Mouse (Mus musculus): Measurements from ENCODE around the gene Sh3d19. TPM values are rescaled to one million over a fixed set of nuclear protein-coding genes. Genes with fewer than 3 reads are reported as not detected.
A peak's percentile ranks its signal among the peaks of the same experiment; 100 is the strongest.

The Sh3d19 gene
- polyA plus RNA-seq, 1 experiment: not detected

DNA sequence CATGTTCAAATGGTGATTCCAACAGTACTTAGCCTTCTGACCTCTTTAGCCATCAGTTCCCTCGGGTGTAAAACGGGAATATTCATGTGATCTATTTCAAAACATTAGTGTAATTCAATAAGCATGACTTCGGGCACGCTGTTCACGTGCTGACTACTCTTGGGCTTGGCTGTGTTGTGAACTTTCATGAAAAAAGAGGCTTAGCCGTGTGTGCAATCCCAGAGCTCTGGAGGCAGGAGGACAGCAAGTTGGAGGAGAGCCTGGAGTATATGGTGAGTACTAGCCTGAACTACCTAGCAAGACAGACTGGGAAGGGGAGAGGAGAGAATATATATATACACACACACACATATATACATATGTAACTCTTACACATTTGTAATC, 172.0 kb downstream of the Sh3d19 start:
- peaks cover 6% of the 10 kb centered on the region for H3K4me1 ChIP-seq (ENCODE audit: control insufficient read depth, insufficient read depth, low read length)
- WGBS: 17% methylated on average over 6 of the region's 6 CpGs
- peak overlapping the region; percentile 65 for H3K27ac ChIP-seq (ENCODE audit: insufficient read depth, low read depth, low read length)
- 0 out of 2 replicates have a peak overlapping the region, but pooled peaks have one; percentile 9 for H3K4me3 ChIP-seq (ENCODE audit: insufficient read depth, low read depth, low read length)
- TF ChIP-seq CTCF (IDR thresholded peaks at IDR 0.05; ENCODE audit: insufficient read depth, low read depth, low read length) (no peak), POLR2A (IDR thresholded peaks at IDR 0.05; ENCODE audit: insufficient read depth, low read depth, low read length) (no peak)

DNA sequence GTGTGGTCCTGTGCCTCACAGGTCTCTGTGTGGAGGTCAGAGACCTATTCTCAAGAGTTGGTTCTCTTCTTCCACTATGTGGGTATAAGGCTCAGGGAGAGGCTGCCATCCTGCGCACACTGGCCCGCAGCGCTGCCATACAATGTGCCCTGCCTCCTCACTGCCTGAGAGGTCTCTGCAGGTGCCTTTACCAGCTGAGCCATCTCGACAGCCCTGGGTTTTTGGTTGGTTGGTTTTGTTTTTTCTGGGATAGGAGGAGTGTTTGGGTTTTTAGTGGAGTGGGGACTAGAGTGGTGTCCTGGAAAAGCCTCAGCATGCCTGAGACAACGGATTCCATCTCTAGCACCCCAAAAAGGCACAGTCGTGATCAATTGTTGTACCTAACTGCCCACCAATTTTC, 172.4 kb downstream of the Sh3d19 start:
- H3K4me1 ChIP-seq (ENCODE audit: control insufficient read depth, insufficient read depth, low read length): peaks cover 6% of the 10 kb centered on the region
- no peak overlapping the region for H3K4me3 ChIP-seq (ENCODE audit: insufficient read depth, low read depth, low read length)
- TF ChIP-seq POLR2A (IDR thresholded peaks at IDR 0.05; ENCODE audit: insufficient read depth, low read depth, low read length) (no peak), CTCF (IDR thresholded peaks at IDR 0.05; ENCODE audit: insufficient read depth, low read depth, low read length) (no peak)
- 69% methylated on average over 6 of the region's 6 CpGs for WGBS
- 0 out of 2 replicates have a peak overlapping the region, but pooled peaks have one; percentile 65 for H3K27ac ChIP-seq (ENCODE audit: insufficient read depth, low read depth, low read length)

DNA sequence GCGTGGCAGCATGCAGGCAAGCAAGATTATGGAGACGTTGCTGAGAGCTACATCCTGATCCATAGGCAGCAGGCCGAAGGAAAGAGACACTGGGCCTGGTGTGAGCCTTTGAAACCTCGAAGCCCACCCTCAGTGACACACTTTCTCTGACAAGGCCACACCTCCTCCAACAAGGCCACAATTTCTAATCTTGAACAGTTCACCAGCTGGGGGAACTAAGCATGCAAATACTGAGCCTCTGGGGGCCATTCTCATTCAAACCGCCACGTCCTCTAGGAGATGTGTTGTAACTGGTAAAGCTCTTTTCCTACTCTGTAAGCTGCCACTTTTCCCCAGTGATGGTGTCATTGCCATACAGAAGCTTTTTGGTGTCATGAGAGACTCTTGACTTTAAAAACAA, 178.2 kb downstream of the Sh3d19 start:
- Histone ChIP-seq H3K27ac (ENCODE audit: insufficient read depth, low read depth, low read length) (no peak overlapping the region), H3K4me1 (ENCODE audit: control insufficient read depth, insufficient read depth, low read length) (no peaks in the 10 kb centered on the region), H3K4me3 (ENCODE audit: insufficient read depth, low read depth, low read length) (no peak overlapping the region)
- no peak for TF ChIP-seq POLR2A (IDR thresholded peaks at IDR 0.05; ENCODE audit: insufficient read depth, low read depth, low read length)
- TF ChIP-seq CTCF (IDR thresholded peaks at IDR 0.05; ENCODE audit: insufficient read depth, low read depth, low read length): no peak
- 72% methylated on average over 6 of the region's 6 CpGs for WGBS

DNA sequence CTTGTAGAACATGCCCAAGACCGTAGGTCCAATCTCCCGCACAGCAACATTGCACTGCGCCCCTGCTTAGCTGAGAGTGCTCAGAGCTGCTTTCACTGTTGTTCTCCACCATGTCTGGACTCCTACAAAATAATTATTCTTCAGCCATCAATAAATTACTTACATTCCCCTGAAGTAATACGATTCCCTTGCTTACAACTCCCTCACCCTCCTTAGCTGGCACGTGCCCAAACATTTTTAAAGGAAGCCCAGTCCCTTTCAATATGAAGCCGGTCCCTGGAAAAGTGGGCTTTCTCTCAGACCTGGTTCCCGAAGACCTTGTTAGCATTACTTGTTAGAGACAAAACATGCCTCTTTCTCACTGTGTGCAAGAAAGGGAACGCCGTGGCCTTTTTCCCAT, 178.6 kb downstream of the Sh3d19 start:
- TF ChIP-seq CTCF (IDR thresholded peaks at IDR 0.05; ENCODE audit: insufficient read depth, low read depth, low read length) (no peak), POLR2A (IDR thresholded peaks at IDR 0.05; ENCODE audit: insufficient read depth, low read depth, low read length) (no peak)
- Histone ChIP-seq H3K27ac (ENCODE audit: insufficient read depth, low read depth, low read length) (no peak overlapping the region), H3K4me1 (ENCODE audit: control insufficient read depth, insufficient read depth, low read length) (no peaks in the 10 kb centered on the region), H3K4me3 (ENCODE audit: insufficient read depth, low read depth, low read length) (no peak overlapping the region)
- 54% methylated on average over 9 of the region's 9 CpGs for WGBS

DNA sequence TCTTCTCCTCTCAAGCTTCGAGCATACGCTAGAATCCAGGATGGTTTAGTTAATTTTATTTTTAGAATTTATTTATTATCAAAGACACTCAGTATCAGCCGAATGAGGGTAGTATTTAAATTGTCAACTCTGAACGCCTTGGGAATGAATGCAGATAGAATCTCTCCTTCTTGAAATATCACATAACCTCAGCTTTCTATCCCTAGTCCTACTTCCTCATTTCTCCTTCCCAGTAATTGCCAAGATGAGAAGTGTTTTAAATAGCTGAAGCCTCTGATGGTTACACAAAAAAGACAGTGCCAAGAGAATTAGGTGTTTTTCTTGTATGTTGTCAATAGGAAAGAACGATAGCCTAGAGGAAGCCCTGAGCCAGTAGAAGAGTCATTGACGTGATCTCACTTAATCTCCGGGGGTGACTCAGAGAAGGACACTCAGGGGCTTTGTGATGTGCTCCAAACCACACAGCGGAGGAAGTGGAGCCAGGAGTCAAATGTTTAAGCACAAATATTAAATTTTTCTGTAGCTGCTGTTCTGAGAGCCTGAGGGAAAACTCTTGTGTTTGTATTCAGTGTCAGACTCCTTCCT, 198.0 kb downstream of the Sh3d19 start:
- H3K4me3 ChIP-seq (ENCODE audit: insufficient read depth, low read depth, low read length): no peak overlapping the region
- H3K27ac ChIP-seq (ENCODE audit: insufficient read depth, low read depth, low read length): no peak overlapping the region; the same call in 1 of the 2 replicates
- TF ChIP-seq POLR2A (IDR thresholded peaks at IDR 0.05; ENCODE audit: insufficient read depth, low read depth, low read length): no peak
- TF ChIP-seq CTCF (IDR thresholded peaks at IDR 0.05; ENCODE audit: insufficient read depth, low read depth, low read length): no peak
- WGBS: 29% methylated on average over 8 of the region's 8 CpGs
- H3K4me1 ChIP-seq (ENCODE audit: control insufficient read depth, insufficient read depth, low read length): peaks cover 4% of the 10 kb centered on the region

DNA sequence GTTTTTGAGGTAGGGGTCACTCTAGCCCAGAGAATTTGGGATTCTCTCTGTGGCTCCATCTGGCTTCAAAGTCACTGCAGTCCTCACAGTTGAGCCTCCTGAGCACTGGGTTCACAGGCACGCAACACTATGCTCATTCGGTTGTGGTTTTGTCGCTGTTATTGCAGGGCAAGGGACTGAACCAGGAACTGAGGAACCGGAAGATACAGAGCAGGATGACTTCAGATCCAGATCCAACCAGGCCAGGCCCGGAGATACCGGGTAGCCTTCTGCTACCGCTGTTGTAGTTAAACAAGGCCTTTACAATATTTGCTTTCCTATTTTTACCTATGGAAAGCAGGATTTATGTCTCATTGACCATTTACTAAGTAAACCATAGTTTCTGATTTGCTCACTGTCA, 208.8 kb downstream of the Sh3d19 start:
- Histone ChIP-seq H3K27ac (ENCODE audit: insufficient read depth, low read depth, low read length) (no peak overlapping the region), H3K4me3 (ENCODE audit: insufficient read depth, low read depth, low read length) (no peak overlapping the region), H3K4me1 (ENCODE audit: control insufficient read depth, insufficient read depth, low read length) (no peaks in the 10 kb centered on the region)
- no peak for TF ChIP-seq POLR2A (IDR thresholded peaks at IDR 0.05; ENCODE audit: insufficient read depth, low read depth, low read length)
- TF ChIP-seq CTCF (IDR thresholded peaks at IDR 0.05; ENCODE audit: insufficient read depth, low read depth, low read length): no peak
- 93% methylated on average over 7 of the region's 7 CpGs for WGBS

Other genes with a start within 250 kb of the Sh3d19 start
- not detected in 2 replicates for gene Fam160a1, start 153.8 kb upstream of the Sh3d19 start, polyA plus RNA-seq (2012; ENCODE audit: insufficient read depth, insufficient read length, low replicate concordance, missing spikeins)
- not detected in 2 replicates for gene Glt28d2, start 83.6 kb upstream of the Sh3d19 start, polyA plus RNA-seq (2012; ENCODE audit: insufficient read depth, insufficient read length, low replicate concordance, missing spikeins)
- gene Gm37240, start 83.6 kb upstream of the Sh3d19 start, polyA plus RNA-seq (2012; ENCODE audit: insufficient read depth, insufficient read length, low replicate concordance, missing spikeins): not detected in 2 replicates
- not detected in 2 replicates for gene Prss48, start 31.4 kb downstream of the Sh3d19 start, polyA plus RNA-seq (2012; ENCODE audit: insufficient read depth, insufficient read length, low replicate concordance, missing spikeins)
- gene Rps3a1, start 171.6 kb downstream of the Sh3d19 start, polyA plus RNA-seq (2012; ENCODE audit: insufficient read depth, insufficient read length, low replicate concordance, missing spikeins): 790 and 1,303 TPM in 2 replicates